Mouse (Mus musculus): ENCODE data around the gene 1700014D04Rik. TPM values are rescaled to one million over a fixed set of nuclear protein-coding genes. Genes with fewer than 3 reads are reported as not detected.

1700014D04Rik gene
- polyA plus RNA-seq, 1 experiment: not detected

DNA sequence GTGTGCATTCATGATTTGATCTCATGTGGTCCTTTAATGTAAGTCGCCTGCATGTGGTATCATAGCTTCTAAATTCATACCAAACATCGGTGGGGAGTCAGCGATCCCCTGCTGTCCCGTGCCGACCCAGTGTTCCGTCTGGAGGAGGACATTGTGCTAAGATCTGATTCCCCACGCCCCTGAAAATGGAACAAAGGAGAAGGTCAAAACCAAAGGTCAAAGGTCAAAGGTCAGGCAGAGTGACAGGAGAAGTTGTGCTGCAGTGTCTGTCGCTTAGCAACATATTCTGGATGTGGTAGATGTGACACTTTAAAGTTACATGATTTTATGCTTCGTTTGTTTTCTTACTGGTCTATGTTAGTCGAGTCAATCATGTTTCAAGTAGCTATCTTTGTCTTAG, 55.1 kb downstream of the 1700014D04Rik start:
- Histone ChIP-seq H3K36me3 (replicated peaks; ENCODE audit: low read length) (no peaks in the 10 kb centered on the region), H3K9me3 (peaks cover 38% of the 10 kb centered on the region), H3K4me1 (no peaks in the 10 kb centered on the region), H3K4me3 (replicated peaks) (no peak overlapping the region), H3K27me3 (replicated peaks) (peaks cover 47% of the 10 kb centered on the region)
- TF ChIP-seq GATA1 (IDR thresholded peaks at IDR 0.05; ENCODE audit: borderline replicate concordance, low read length) (no peak), FLI1 (IDR thresholded peaks at IDR 0.05; ENCODE audit: low read length) (no peak)

Other genes with a start within 250 kb of the 1700014D04Rik start
- 0.53 TPM in 1 of 2 replicates, not detected in the other for gene Agtpbp1, start 161.5 kb downstream of the 1700014D04Rik start, polyA plus RNA-seq (2012; ENCODE audit: insufficient read depth, low replicate concordance)
- 4.9 and 10.7 TPM in 2 replicates for gene Naa35, start 161.5 kb downstream of the 1700014D04Rik start, polyA plus RNA-seq (2012; ENCODE audit: insufficient read depth, low replicate concordance)
- 1.9 and 3.4 TPM in 2 replicates for gene Golm1, start 70.9 kb downstream of the 1700014D04Rik start, polyA plus RNA-seq (2012; ENCODE audit: insufficient read depth, low replicate concordance)
- gene 4921517D22Rik, start 52.6 kb downstream of the 1700014D04Rik start, polyA plus RNA-seq (2012; ENCODE audit: insufficient read depth, low replicate concordance): not detected in 2 replicates
- not detected in 2 replicates for gene Spata31d1a, start 36.4 kb downstream of the 1700014D04Rik start, polyA plus RNA-seq (2012; ENCODE audit: insufficient read depth, low replicate concordance)
- gene Spata31d1b, start 34.5 kb downstream of the 1700014D04Rik start, polyA plus RNA-seq (2012; ENCODE audit: insufficient read depth, low replicate concordance): not detected in 2 replicates
- 0.04 TPM in 1 of 2 replicates, not detected in the other for gene Spata31d1d, start 15.0 kb downstream of the 1700014D04Rik start, polyA plus RNA-seq (2012; ENCODE audit: insufficient read depth, low replicate concordance)
- 58.1 and 113 TPM in 2 replicates for gene Isca1, start 23.1 kb upstream of the 1700014D04Rik start, polyA plus RNA-seq (2012; ENCODE audit: insufficient read depth, low replicate concordance)
- gene Gm49354, start 35.5 kb upstream of the 1700014D04Rik start, polyA plus RNA-seq (2012; ENCODE audit: insufficient read depth, low replicate concordance): 8.0 and 26.4 TPM in 2 replicates
- 4.3 and 11.4 TPM in 2 replicates for gene Tut7, start 76.4 kb upstream of the 1700014D04Rik start, polyA plus RNA-seq (2012; ENCODE audit: insufficient read depth, low replicate concordance)

Data from megakaryocyte, embryonic 14.5 days (primary cell).